Mouse (Mus musculus) cerebellum, adult 2 months (tissue): Measurements from ENCODE around the gene Arhgap1.

Experiments used
- CTCF ChIP-seq: fragments of 200-500 bp; IDR thresholded peaks from 2 replicates; pipeline ENCODE4 v1.5.1; 2011; ENCODE audit warnings: low read depth, mild to moderate bottlenecking, control low read depth, low read length, moderate library complexity, borderline replicate concordance; ENCODE audit not compliant: insufficient read depth
- POLR2A ChIP-seq: fragments of 200-500 bp; IDR thresholded peaks from 2 replicates; pipeline ENCODE4 v1.6.1; 2011; ENCODE audit warnings: low read length, control low read depth, borderline replicate concordance; ENCODE audit not compliant: insufficient read depth

- TF ChIP-seq CTCF (no peak), POLR2A (no peak)
These were observed 14.2 kb upstream of the Arhgap1 start for GRCm38 (mm10) chr2:91635486-91635885.
